In genomic region chr7:44373889-44374652, GRCm38 (mm10) we compare ENCODE assay signal across 7 mouse cellular contexts. TPM values are rescaled to one million over a fixed set of nuclear protein-coding genes. Genes with fewer than 3 reads are reported as not detected.
DNase-seq lines count a peak whose midpoint lies in the region; ATAC-seq and TF ChIP-seq lines count a peak whose summit lies in the region.

No protein-coding gene starts in this region.

- peak overlapping the region; percentile 73 for H3K4me3 ChIP-seq in embryonic facial prominence, embryonic 10.5 days
- peak overlapping the region; percentile 63 for H3K4me3 ChIP-seq in kidney, adult 2 months (ENCODE audit: insufficient read depth, low read depth, low read length)
- peak overlapping the region; percentile 44 for H3K4me3 ChIP-seq in limb, embryonic 11.5 days (ENCODE audit: low read depth, low read length)
- peak overlapping the region; percentile 59 for H3K4me3 ChIP-seq in midbrain, embryonic 13.5 days (replicated peaks)
- peak overlapping the region; percentile 73 for H3K4me3 ChIP-seq in small intestine, adult 2 months (ENCODE audit: low read depth, low read length)

- no peaks in the 10 kb centered on the region for H3K36me3 ChIP-seq in embryonic facial prominence, embryonic 10.5 days (replicated peaks)
- H3K36me3 ChIP-seq in kidney, adult 2 months (ENCODE audit: control insufficient read depth, insufficient read depth, low read length): no peaks in the 10 kb centered on the region
- no peaks in the 10 kb centered on the region for H3K36me3 ChIP-seq in limb, embryonic 11.5 days (ENCODE audit: control insufficient read depth, insufficient read depth, low read length)
- no peaks in the 10 kb centered on the region for H3K36me3 ChIP-seq in midbrain, embryonic 13.5 days
- H3K36me3 ChIP-seq in small intestine, adult 2 months (ENCODE audit: control insufficient read depth, insufficient read depth, low read length): no peaks in the 10 kb centered on the region

- TF ChIP-seq POLR2A in kidney, adult 2 months (IDR thresholded peaks at IDR 0.05; ENCODE audit: low read depth, low read length): no peak
- TF ChIP-seq POLR2A in small intestine, adult 2 months (IDR thresholded peaks at IDR 0.05; ENCODE audit: low read depth, low read length): no peak

- no peaks in the 10 kb centered on the region for H3K27me3 ChIP-seq in embryonic facial prominence, embryonic 10.5 days (replicated peaks; ENCODE audit: low read depth, poor library complexity, severe bottlenecking)
- H3K27me3 ChIP-seq in kidney, adult 2 months (replicated peaks; ENCODE audit: control insufficient read depth, insufficient read depth, low read length): no peaks in the 10 kb centered on the region
- H3K27me3 ChIP-seq in limb, embryonic 11.5 days (ENCODE audit: control insufficient read depth, insufficient read depth, low read length): no peaks in the 10 kb centered on the region
- no peaks in the 10 kb centered on the region for H3K27me3 ChIP-seq in midbrain, embryonic 13.5 days
- no peaks in the 10 kb centered on the region for H3K27me3 ChIP-seq in small intestine, adult 2 months (ENCODE audit: control insufficient read depth, insufficient read depth, low read length)

- DNase-seq in adrenal gland, postnatal 10 days: peak; percentile 79
- peak; percentile 78 for DNase-seq in embryonic facial prominence, embryonic 10.5 days (ENCODE audit: low spot score)
- DNase-seq in heart, adult 18-20 months: peak; percentile 92 to 96
- DNase-seq in kidney, adult 2 months: peak; percentile 97
- peak; percentile 82 for DNase-seq in limb, embryonic 11.5 days (ENCODE audit: low spot score)

- H3K9ac ChIP-seq in limb, embryonic 11.5 days (ENCODE audit: low read length): peak overlapping the region; percentile 67
- peak overlapping the region; percentile 69 for H3K9ac ChIP-seq in midbrain, embryonic 13.5 days (replicated peaks)

- peak; percentile 86 for ATAC-seq in limb, embryonic 11.5 days (ENCODE audit: insufficient number of reproducible peaks, low FRiP score, low TSS enrichment, low read depth)
- ATAC-seq in midbrain, embryonic 13.5 days: peak; percentile 94

- TF ChIP-seq CTCF in kidney, adult 2 months (conservative IDR thresholded peaks at IDR 0.05; ENCODE audit: insufficient read depth, insufficient read length, low read depth, low read length): no peak
- TF ChIP-seq CTCF in small intestine, adult 2 months (IDR thresholded peaks at IDR 0.05; ENCODE audit: extremely low read depth, insufficient read length, insufficient replicate concordance, low read depth, low read length): no peak

- peak overlapping the region; percentile 79 for H3K4me2 ChIP-seq in limb, embryonic 11.5 days (ENCODE audit: low read depth, severe bottlenecking)
- H3K4me2 ChIP-seq in midbrain, embryonic 13.5 days (replicated peaks): peak overlapping the region; percentile 84

- H3K4me1 ChIP-seq in embryonic facial prominence, embryonic 10.5 days: peaks cover 20% of the 10 kb centered on the region
- H3K4me1 ChIP-seq in kidney, adult 2 months (ENCODE audit: control insufficient read depth, insufficient read depth, low read length): no peaks in the 10 kb centered on the region
- H3K4me1 ChIP-seq in limb, embryonic 11.5 days (ENCODE audit: control insufficient read depth, insufficient read depth, low read length): peaks cover 6% of the 10 kb centered on the region
- H3K4me1 ChIP-seq in midbrain, embryonic 13.5 days (replicated peaks): peaks cover 12% of the 10 kb centered on the region
- H3K4me1 ChIP-seq in small intestine, adult 2 months (ENCODE audit: control insufficient read depth, insufficient read depth, insufficient read length, low read length): peaks cover 5% of the 10 kb centered on the region; the same call in 1 of the 2 replicates

- WGBS in embryonic facial prominence, embryonic 10.5 days: under 1% methylated on average over 19 of the region's 19 CpGs
- under 1% methylated on average over 19 of the region's 19 CpGs for WGBS in kidney, adult 2 months
- under 1% methylated on average over 19 of the region's 19 CpGs for WGBS in limb, embryonic 11.5 days
- under 1% methylated on average over 19 of the region's 19 CpGs for WGBS in midbrain, embryonic 13.5 days
- under 1% methylated on average over 19 of the region's 19 CpGs for WGBS in small intestine, adult 2 months

- H3K9me3 ChIP-seq in embryonic facial prominence, embryonic 10.5 days: no peaks in the 10 kb centered on the region
- no peaks in the 10 kb centered on the region for H3K9me3 ChIP-seq in limb, embryonic 11.5 days (ENCODE audit: control insufficient read depth, low read length)
- H3K9me3 ChIP-seq in midbrain, embryonic 13.5 days: no peaks in the 10 kb centered on the region

- H3K27ac ChIP-seq in embryonic facial prominence, embryonic 10.5 days (replicated peaks): peak overlapping the region; percentile 89
- H3K27ac ChIP-seq in kidney, adult 2 months (ENCODE audit: insufficient read depth, low read depth, low read length): peak overlapping the region; percentile 65; the same call in 1 of the 2 replicates
- no peak overlapping the region; the same call in 1 of the 2 replicates for H3K27ac ChIP-seq in limb, embryonic 11.5 days (replicated peaks; ENCODE audit: low read depth, low read length)
- H3K27ac ChIP-seq in midbrain, embryonic 13.5 days: peak overlapping the region; percentile 61
- H3K27ac ChIP-seq in small intestine, adult 2 months (ENCODE audit: insufficient read depth, low read depth, low read length): no peak overlapping the region

RNA-seq across cellular contexts. Expression of gene Syt3, which starts 9.8 kb away (rescaled TPM):
- total RNA-seq in adrenal gland, postnatal 10 days (2021): 1 to 10 TPM; 2.5 to 4.2 TPM
- 1.8 and 2.4 TPM in 2 replicates for polyA plus RNA-seq in embryonic facial prominence, embryonic 10.5 days (2016; fragmentation: Nextera tagmentation; extraction: Ambion mirVana)
- 1 to 10 TPM; 2.3 to 2.9 TPM for total RNA-seq in heart, adult 18-20 months (2021)
- 12.0 and 12.9 TPM in 2 replicates for polyA plus RNA-seq in kidney, adult 2 months (2012; rRNA removed)
- polyA plus RNA-seq in limb, embryonic 11.5 days (2014; fragmentation: Nextera tagmentation; extraction: Ambion mirVana): 2.1 TPM in 2 replicates
- 16.9 and 17.6 TPM in 2 replicates for polyA plus RNA-seq in midbrain, embryonic 13.5 days (2015; fragmentation: Nextera tagmentation; extraction: Ambion mirVana)
- 1.1 and 1.8 TPM in 2 replicates for polyA plus RNA-seq in small intestine, adult 2 months (2012; rRNA removed)

RNA-seq across cellular contexts. Expression of gene 1700008O03Rik, which starts 11.5 kb away (rescaled TPM):
- 1 to 10 TPM in 1 of 2 experiments, under 1 TPM in 1; 0.57 to 1.4 TPM for total RNA-seq in adrenal gland, postnatal 10 days (2021)
- 1.1 and 1.9 TPM in 2 replicates for polyA plus RNA-seq in embryonic facial prominence, embryonic 10.5 days (2016; fragmentation: Nextera tagmentation; extraction: Ambion mirVana)
- under 1 TPM; 0.30 to 0.31 TPM for total RNA-seq in heart, adult 18-20 months (2021)
- polyA plus RNA-seq in kidney, adult 2 months (2012; rRNA removed): 0.69 and 0.75 TPM in 2 replicates
- 0.37 and 0.53 TPM in 2 replicates for polyA plus RNA-seq in limb, embryonic 11.5 days (2014; fragmentation: Nextera tagmentation; extraction: Ambion mirVana)
- polyA plus RNA-seq in midbrain, embryonic 13.5 days (2015; fragmentation: Nextera tagmentation; extraction: Ambion mirVana): 0.70 and 1.4 TPM in 2 replicates
- 0.43 TPM in 1 of 2 replicates, not detected in the other for polyA plus RNA-seq in small intestine, adult 2 months (2012; rRNA removed)

RNA-seq across cellular contexts. Expression of gene Lrrc4b, which starts 54.7 kb away (rescaled TPM):
- total RNA-seq in adrenal gland, postnatal 10 days (2021): 10 to 100 TPM in 1 of 2 experiments, 1 to 10 TPM in 1; 5.5 to 10.0 TPM
- 0.68 and 1.1 TPM in 2 replicates for polyA plus RNA-seq in embryonic facial prominence, embryonic 10.5 days (2016; fragmentation: Nextera tagmentation; extraction: Ambion mirVana)
- 10 to 100 TPM; 31.2 to 66.0 TPM for total RNA-seq in heart, adult 18-20 months (2021)
- 0.30 and 0.52 TPM in 2 replicates for polyA plus RNA-seq in kidney, adult 2 months (2012; rRNA removed)
- 0.51 and 0.60 TPM in 2 replicates for polyA plus RNA-seq in limb, embryonic 11.5 days (2014; fragmentation: Nextera tagmentation; extraction: Ambion mirVana)
- 15.7 and 16.4 TPM in 2 replicates for polyA plus RNA-seq in midbrain, embryonic 13.5 days (2015; fragmentation: Nextera tagmentation; extraction: Ambion mirVana)
- 1.1 TPM in 2 replicates for polyA plus RNA-seq in small intestine, adult 2 months (2012; rRNA removed)

Comparison
In these comparisons a context has a peak if more than half of its experiments do, and no peak if none do; other contexts are left out.
1. H3K27ac ChIP-seq: peak in embryonic facial prominence, embryonic 10.5 days (single experiment), kidney, adult 2 months (single experiment) and midbrain, embryonic 13.5 days (single experiment); none in limb, embryonic 11.5 days (single experiment) and small intestine, adult 2 months (single experiment).
2. Peak in every context shown above with its lines, with median percentiles within 50 percentile points of each other: DNase-seq and H3K4me3 ChIP-seq.